Mouse (Mus musculus) splenic B cell, adult 2 months (primary cell): ENCODE measurements at regions not wholly inside any gene's neighbourhood (a gene's known extent, or its start where the extent isn't known, plus 50 kb on each side); places are given as distances from the start of the nearest gene placed in this dataset.

Experiments used
- DNase-seq: peaks from one replicate; pipeline ENCODE4 v3.0.0-alpha.2; 2011; ENCODE audit warnings: low read depth, low spot score
- H3K27me3 ChIP-seq: 2 replicates; pipeline ENCODE4 v1.6.1; 2012; ENCODE audit warnings: mild to moderate bottlenecking, low read length, moderate library complexity, mixed read lengths; ENCODE audit not compliant: control insufficient read depth, poor library complexity, insufficient read depth, severe bottlenecking
- H3K36me3 ChIP-seq: 2 replicates; pipeline ENCODE4 v1.6.1; 2012; ENCODE audit warnings: mild to moderate bottlenecking, low read length, moderate library complexity, mixed read lengths; ENCODE audit not compliant: control insufficient read depth, poor library complexity, insufficient read depth, severe bottlenecking

- Histone ChIP-seq H3K27me3 (no peaks in the 10 kb centered on the region), H3K36me3 (no peaks in the 10 kb centered on the region)
- DNase-seq = no peak
These were observed 292.6 kb upstream of the Castor2 start for GRCm38 (mm10) chr5:133806891-133807290.

DNA sequence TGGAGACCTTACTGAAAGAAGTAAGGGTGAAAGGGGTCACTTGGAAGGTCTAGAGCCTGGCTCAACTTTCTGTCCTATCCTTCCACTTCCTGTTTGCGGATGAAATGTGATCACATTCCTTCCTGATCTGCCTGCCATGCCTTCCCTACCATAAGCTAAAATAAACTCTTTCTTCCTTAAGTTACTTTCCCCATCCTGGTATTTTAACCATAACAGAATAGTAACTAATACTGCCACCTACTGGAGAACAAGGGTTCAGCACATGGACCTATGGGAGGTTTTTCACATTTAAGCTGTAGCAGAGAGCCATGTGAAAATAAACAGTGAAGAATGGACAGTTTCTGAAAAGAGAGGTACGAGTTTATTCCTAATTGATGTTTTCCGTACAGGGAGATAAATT lies 297.5 kb upstream of the Castor2 start:
- no peaks in the 10 kb centered on the region for H3K36me3 ChIP-seq
- no peak for DNase-seq
- H3K27me3 ChIP-seq = no peaks in the 10 kb centered on the region

DNA sequence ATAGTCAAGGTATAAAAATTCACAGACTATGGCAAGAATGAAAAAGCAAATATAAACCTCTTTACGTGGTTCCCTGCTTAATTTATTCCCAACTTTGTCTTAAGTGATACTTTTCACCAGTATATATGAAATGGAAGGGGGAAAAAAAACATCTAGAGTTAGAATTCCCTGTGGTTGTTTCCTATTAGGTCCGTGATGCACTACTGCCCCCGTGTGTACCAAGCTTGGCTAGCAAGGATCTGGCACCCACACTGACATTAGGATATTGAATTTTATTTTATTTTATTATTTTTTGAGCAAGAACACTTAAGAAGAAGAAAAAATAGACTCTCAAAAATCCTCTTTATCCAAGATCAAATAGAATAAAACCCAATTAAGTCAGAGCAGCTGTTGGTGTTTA lies 303.9 kb upstream of the Castor2 start:
- no peaks in the 10 kb centered on the region for H3K27me3 ChIP-seq
- H3K36me3 ChIP-seq = no peaks in the 10 kb centered on the region
- no peak for DNase-seq

DNA sequence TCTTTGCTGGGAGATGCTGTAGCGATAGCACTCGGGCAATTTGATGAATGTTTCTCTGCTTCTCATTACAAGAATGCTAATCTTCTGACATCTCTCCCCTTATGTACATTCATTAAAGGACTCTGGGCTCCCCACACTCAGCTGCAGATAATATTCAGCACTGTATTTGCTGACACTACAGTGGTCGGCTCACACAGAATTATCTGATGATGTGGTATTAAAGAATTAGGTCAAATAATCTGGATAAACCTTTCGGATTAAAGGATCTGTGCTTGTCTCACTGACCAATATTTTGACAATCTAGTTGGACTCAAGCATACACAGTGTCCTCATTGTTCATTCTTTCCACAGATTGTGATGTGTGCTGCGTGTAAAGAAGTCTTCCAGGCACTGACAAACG lies 308.8 kb upstream of the Castor2 start:
- Histone ChIP-seq H3K36me3 (no peaks in the 10 kb centered on the region), H3K27me3 (no peaks in the 10 kb centered on the region)
- DNase-seq = no peak

DNA sequence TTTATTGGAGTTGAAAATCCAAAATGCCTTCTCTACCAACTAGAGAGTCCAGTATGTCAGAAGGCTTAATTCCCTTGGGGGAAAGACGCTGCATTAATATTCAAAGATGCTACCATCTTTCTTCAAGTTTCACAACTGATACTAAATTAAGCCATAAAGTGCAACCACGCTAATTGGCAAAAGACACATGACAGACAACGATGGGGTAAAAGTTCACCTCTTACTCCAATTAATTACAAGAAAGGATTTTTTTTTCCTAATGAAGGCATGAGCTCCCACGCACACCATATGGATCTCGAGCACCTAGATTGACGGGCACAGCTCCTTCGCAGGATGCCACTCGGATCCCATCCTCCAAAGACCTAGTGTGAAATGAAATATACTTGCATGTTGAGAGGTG lies 311.5 kb upstream of the Castor2 start:
- no peaks in the 10 kb centered on the region for H3K27me3 ChIP-seq
- no peak for DNase-seq

GRCm38 (mm10) chr5:133787491-133787890 lies 312.0 kb upstream of the Castor2 start:
- DNase-seq = no peak
- H3K36me3 ChIP-seq = no peaks in the 10 kb centered on the region
- no peaks in the 10 kb centered on the region for H3K27me3 ChIP-seq

More for the DNA sequence above, 311.5 kb upstream of the Castor2 start:
- no peaks in the 10 kb centered on the region for H3K36me3 ChIP-seq

DNA sequence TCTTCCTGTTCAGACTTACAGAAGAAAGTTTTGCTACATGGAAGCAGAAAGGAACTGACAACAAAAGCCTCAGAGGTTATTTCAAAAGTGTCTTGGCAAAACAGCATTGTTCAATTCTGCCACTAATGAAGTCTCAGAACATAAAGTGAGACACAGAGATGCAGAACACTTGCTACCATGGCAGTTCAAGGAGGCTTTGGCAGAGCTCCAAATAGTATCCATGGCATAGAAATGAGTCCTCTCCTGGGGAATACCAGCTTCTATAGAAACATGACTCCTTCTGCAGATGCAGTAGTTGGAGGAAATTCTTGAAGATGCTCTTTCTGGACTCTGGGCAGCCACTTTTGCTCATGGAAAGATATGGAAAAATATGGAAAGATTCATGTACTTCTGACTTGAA lies 322.9 kb upstream of the Castor2 start:
- Histone ChIP-seq H3K36me3 (no peaks in the 10 kb centered on the region), H3K27me3 (no peaks in the 10 kb centered on the region)
- DNase-seq = no peak

DNA sequence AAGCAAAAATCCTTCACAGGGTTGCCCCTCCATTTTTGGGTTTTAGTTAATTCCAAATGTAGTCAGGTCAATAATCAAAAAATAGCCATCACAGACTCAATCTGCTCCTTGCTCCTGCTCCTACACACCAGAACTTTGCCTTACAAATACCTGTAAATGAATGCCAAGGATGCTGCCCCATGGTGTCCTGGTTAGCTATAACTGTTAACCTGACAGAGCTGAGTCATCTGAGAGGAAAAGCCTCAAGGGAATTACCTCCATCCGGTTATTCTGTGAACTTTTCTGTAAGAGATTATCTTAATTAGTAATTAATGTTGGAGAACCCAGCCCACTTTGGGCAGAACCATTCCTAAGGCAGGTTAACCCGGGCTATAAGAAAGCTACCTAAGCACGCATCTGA lies 325.4 kb upstream of the Castor2 start:
- Histone ChIP-seq H3K27me3 (no peaks in the 10 kb centered on the region), H3K36me3 (no peaks in the 10 kb centered on the region)
- no peak for DNase-seq

GRCm38 (mm10) chr5:133768856-133769255 lies 330.7 kb upstream of the Castor2 start:
- H3K36me3 ChIP-seq = no peaks in the 10 kb centered on the region
- DNase-seq = no peak
- no peaks in the 10 kb centered on the region for H3K27me3 ChIP-seq

- DNase-seq = no peak
- Histone ChIP-seq H3K36me3 (no peaks in the 10 kb centered on the region), H3K27me3 (no peaks in the 10 kb centered on the region)
These were observed 341.7 kb upstream of the Castor2 start for GRCm38 (mm10) chr5:133757817-133758216.

- H3K27me3 ChIP-seq = no peaks in the 10 kb centered on the region
- H3K36me3 ChIP-seq = no peaks in the 10 kb centered on the region
- no peak for DNase-seq
These were observed 345.3 kb upstream of the Castor2 start for GRCm38 (mm10) chr5:133754180-133754579.

- no peak for DNase-seq
- Histone ChIP-seq H3K36me3 (no peaks in the 10 kb centered on the region), H3K27me3 (no peaks in the 10 kb centered on the region)
These were observed 345.9 kb upstream of the Castor2 start for GRCm38 (mm10) chr5:133753461-133754160.

- H3K27me3 ChIP-seq = no peaks in the 10 kb centered on the region
- no peak for DNase-seq
- no peaks in the 10 kb centered on the region for H3K36me3 ChIP-seq
These were observed 352.6 kb upstream of the Castor2 start for GRCm38 (mm10) chr5:133746960-133747359.

GRCm38 (mm10) chr5:133746411-133746810 lies 353.1 kb upstream of the Castor2 start:
- Histone ChIP-seq H3K27me3 (no peaks in the 10 kb centered on the region), H3K36me3 (no peaks in the 10 kb centered on the region)
- DNase-seq = no peak

DNA sequence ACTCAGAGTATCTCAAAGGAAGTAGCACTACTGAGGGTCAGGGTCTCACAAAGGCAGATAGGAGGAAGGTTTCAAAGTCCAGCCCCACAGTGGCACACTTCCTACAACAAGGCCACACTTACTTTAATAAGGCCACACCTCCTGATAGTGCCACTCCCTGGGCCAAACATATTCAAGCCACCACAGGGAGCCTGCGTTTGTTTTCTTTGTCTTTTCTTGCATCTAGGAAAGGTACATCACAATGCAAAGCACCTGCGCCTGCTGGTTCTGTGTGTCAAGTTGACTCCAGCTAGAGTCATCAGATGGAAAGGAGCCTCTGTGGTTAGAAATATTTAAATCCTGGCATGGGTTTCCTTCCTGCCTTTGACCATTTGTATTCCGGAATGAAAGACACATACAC lies 355.4 kb upstream of the Castor2 start:
- Histone ChIP-seq H3K36me3 (no peaks in the 10 kb centered on the region), H3K27me3 (no peaks in the 10 kb centered on the region)
- no peak for DNase-seq

DNA sequence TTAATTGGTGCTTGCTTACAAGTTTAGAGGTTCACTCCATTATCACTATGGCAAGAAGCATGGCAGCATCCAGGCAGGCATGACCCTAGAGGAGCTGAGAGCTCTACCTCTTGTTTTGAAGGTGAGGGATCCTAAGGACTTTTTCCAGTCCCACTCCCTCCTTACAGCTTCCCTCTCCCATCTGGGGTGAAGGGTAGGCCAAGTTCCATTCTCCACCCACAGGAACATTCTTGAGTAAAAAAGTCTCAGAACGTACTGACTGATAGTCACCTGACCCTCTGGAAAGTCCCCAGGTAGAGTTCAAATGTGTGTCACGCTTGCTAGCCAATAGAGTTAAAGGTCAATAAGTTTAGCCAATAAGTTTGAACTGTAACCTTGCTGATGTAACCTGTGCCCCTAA lies 355.9 kb upstream of the Castor2 start:
- Histone ChIP-seq H3K27me3 (no peaks in the 10 kb centered on the region), H3K36me3 (no peaks in the 10 kb centered on the region)
- no peak for DNase-seq
